Mouse (Mus musculus) gastrocnemius, adult 2 months (tissue): ENCODE measurements at regions not wholly inside any gene's neighbourhood (a gene's known extent, or its start where the extent isn't known, plus 50 kb on each side); places are given as distances from the start of the nearest gene placed in this dataset.

Experiments
- DNase-seq: peaks from one replicate; pipeline ENCODE4 v3.0.0; 2022
- H3K27ac ChIP-seq: fragments of 200-600 bp; 2 replicates; pipeline ENCODE4 v1.8.1; 2022; ENCODE audit warnings: mild to moderate bottlenecking
- H3K4me3 ChIP-seq: fragments of 200-600 bp; 2 replicates; pipeline ENCODE4 v1.8.1; 2022; ENCODE audit warnings: mild to moderate bottlenecking, moderate library complexity
- CTCF ChIP-seq: fragments of 200-600 bp; IDR thresholded peaks from 2 replicates; pipeline ENCODE4 v1.8.1; 2022; ENCODE audit warnings: antibody characterized with exemption, mild to moderate bottlenecking, moderate library complexity
- intact Hi-C: fragments of 180-260 bp; cut with DNase I; formaldehyde crosslinking; loops from one replicate; pipeline ENCODE4 v1.15.1; 2025

DNA sequence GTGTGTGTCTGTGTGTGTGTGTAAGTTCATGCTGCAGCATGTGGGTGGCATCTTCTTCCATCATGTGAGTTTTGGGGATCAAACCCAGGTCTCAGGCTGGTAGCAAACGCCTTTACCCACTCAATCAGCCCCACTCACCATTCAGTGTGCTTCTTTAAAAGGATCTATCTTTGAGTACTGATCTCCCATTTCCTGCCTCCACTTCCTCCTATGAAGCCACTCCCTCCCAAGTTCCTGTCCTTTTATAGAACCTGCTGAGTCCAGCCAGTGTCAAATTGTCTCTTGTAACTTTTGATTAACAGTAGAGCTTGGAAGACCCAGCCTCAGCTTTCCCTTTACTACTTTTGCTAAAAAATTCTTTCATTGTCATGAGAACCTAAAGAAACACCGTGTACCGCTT, 73.0 kb upstream of the Pld5 start:
- DNase-seq = no peak
- no peak overlapping the region for H3K4me3 ChIP-seq
- intact Hi-C loops = no loop called here
- TF ChIP-seq CTCF = no peak
- H3K27ac ChIP-seq = no peak overlapping the region

DNA sequence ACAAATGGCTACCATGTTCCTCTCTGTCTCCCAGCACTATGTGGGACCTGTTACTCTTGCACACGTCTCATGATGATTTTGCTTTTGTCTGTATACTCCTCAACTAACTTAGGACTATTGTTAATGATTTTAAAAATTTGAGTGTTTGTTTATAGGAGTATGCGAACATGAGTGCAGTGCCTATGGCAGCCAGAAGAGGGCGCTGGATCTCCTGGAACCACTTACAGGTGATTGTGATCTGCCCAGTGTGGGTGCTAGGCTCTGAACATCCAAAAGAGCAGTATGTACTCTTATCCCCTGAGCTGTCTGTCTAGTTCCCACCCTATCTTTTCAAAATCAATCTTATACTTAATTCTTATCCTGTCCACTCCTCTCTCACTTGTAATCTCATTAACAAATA, 56.2 kb upstream of the Pld5 start:
- H3K4me3 ChIP-seq = no peak overlapping the region
- peak; percentile 21; the same call in 1 of the 2 replicates for TF ChIP-seq CTCF
- intact Hi-C loops = no loop called here
- DNase-seq = peak; percentile 24
- H3K27ac ChIP-seq = no peak overlapping the region
